Mouse (Mus musculus) MEL (cell line): ENCODE measurements at regions not wholly inside any gene's neighbourhood (a gene's known extent, or its start where the extent isn't known, plus 50 kb on each side); places are given as distances from the start of the nearest gene placed in this dataset.

Experiments
- DNase-seq: peaks from one replicate; pipeline ENCODE4 v3.0.0; 2011; ENCODE audit warnings: low read depth, low spot score
- H3K27ac ChIP-seq: 2 replicates; pipeline ENCODE4 v1.5.1; 2012; ENCODE audit warnings: low read depth, mild to moderate bottlenecking, control low read depth, low read length, moderate library complexity; ENCODE audit not compliant: control insufficient read depth
- H3K27me3 ChIP-seq, 2 experiments: fragments of 150-350 bp in 1 of 2; sonication (generic) in 1 of 2; 2 replicates each; pipeline ENCODE4 v1.6.1; 2012; ENCODE audit warnings: low read length in 2 of 2, mild to moderate bottlenecking in 2 of 2, improper control_type of control experiment in 1 of 2, moderate library complexity in 1 of 2; ENCODE audit not compliant: insufficient read depth in 2 of 2, control insufficient read depth in 1 of 2
- H3K36me3 ChIP-seq, 2 experiments: 2 replicates each; pipeline ENCODE4 v1.6.1; 2012 to 2014; ENCODE audit warnings: low read length in 2 of 2, improper control_type of control experiment in 1 of 2, inconsistent platforms in 1 of 2, mild to moderate bottlenecking in 1 of 2; ENCODE audit not compliant: insufficient read depth in 2 of 2, control insufficient read depth in 1 of 2
- H3K4me1 ChIP-seq, 2 experiments: fragments of 150-350 bp in 1 of 2; sonication (generic) in 1 of 2; 2 replicates each; pipeline ENCODE4 v1.6.1; 2012; ENCODE audit warnings: low read length in 2 of 2, improper control_type of control experiment in 1 of 2, mild to moderate bottlenecking in 1 of 2; ENCODE audit not compliant: insufficient read depth in 2 of 2, control insufficient read depth in 1 of 2
- H3K4me3 ChIP-seq, 2 experiments: fragments of 150-350 bp in 1 of 2; sonication (generic) in 1 of 2; 2 replicates each; pipeline ENCODE4 v1.5.1; 2012; ENCODE audit warnings: low read depth in 2 of 2, low read length in 2 of 2, mild to moderate bottlenecking in 2 of 2, moderate library complexity in 2 of 2, control low read depth in 1 of 2, improper control_type of control experiment in 1 of 2; ENCODE audit not compliant: control insufficient read depth in 1 of 2, insufficient read depth in 1 of 2
- H3K79me2 ChIP-seq: 2 replicates; pipeline ENCODE4 v1.6.1; 2012; ENCODE audit warnings: mild to moderate bottlenecking, low read length, moderate library complexity; ENCODE audit not compliant: control insufficient read depth, poor library complexity, insufficient read depth
- H3K9ac ChIP-seq: 2 replicates; pipeline ENCODE4 v1.6.1; 2012; ENCODE audit warnings: low read depth, mild to moderate bottlenecking, control low read depth, low read length, moderate library complexity; ENCODE audit not compliant: control insufficient read depth, poor library complexity, severe bottlenecking
- H3K9me3 ChIP-seq: fragments of 150-350 bp; sonication (generic); replicated peaks from 2 replicates; pipeline ENCODE4 v1.6.1; 2012; ENCODE audit warnings: mild to moderate bottlenecking, low read length, improper control_type of control experiment, moderate library complexity; ENCODE audit not compliant: insufficient read depth
- CHD1 ChIP-seq: IDR thresholded peaks from 2 replicates; pipeline ENCODE4 v1.6.1; 2012; ENCODE audit warnings: low read depth, mild to moderate bottlenecking, inconsistent platforms, low read length, improper control_type of control experiment
- CHD2 ChIP-seq: IDR thresholded peaks from 2 replicates; pipeline ENCODE4 v1.6.1; 2011; ENCODE audit warnings: low read length, improper control_type of control experiment
- CTCF ChIP-seq, 3 experiments: IDR thresholded peaks in 2 of 3; conservative IDR thresholded peaks in 1 of 3; 2 replicates each; pipeline ENCODE4 v1.5.1; 2011 to 2012; ENCODE audit warnings: low read length in 3 of 3, low read depth in 2 of 3, mild to moderate bottlenecking in 2 of 3, improper control_type of control experiment in 1 of 3, inconsistent platforms in 1 of 3, mixed read lengths in 1 of 3, moderate library complexity in 1 of 3; ENCODE audit not compliant: control insufficient read depth in 1 of 3, insufficient read depth in 1 of 3, poor library complexity in 1 of 3, severe bottlenecking in 1 of 3
- E2F4 ChIP-seq: IDR thresholded peaks from 2 replicates; pipeline ENCODE4 v1.6.1; 2011; ENCODE audit warnings: low read depth, low read length, improper control_type of control experiment, borderline replicate concordance
- ELF1 ChIP-seq: IDR thresholded peaks from 2 replicates; pipeline ENCODE4 v1.6.1; 2014; ENCODE audit warnings: low read depth, mild to moderate bottlenecking, inconsistent platforms, low read length, improper control_type of control experiment, moderate library complexity
- ETS1 ChIP-seq: IDR thresholded peaks from 2 replicates; pipeline ENCODE4 v1.6.1; 2012; ENCODE audit warnings: low read depth, mild to moderate bottlenecking, inconsistent platforms, low read length, improper control_type of control experiment, moderate library complexity
- GABPA ChIP-seq: IDR thresholded peaks from 2 replicates; pipeline ENCODE4 v1.6.1; 2012; ENCODE audit warnings: low read depth, mild to moderate bottlenecking, inconsistent platforms, low read length, improper control_type of control experiment, moderate library complexity
- JUND ChIP-seq: IDR thresholded peaks from 2 replicates; pipeline ENCODE4 v1.6.1; 2011; ENCODE audit warnings: low read depth, mild to moderate bottlenecking, improper control_type of control experiment, low read length
- MAX ChIP-seq: IDR thresholded peaks from 2 replicates; pipeline ENCODE4 v1.6.1; 2011; ENCODE audit warnings: low read length, improper control_type of control experiment
- MAZ ChIP-seq: IDR thresholded peaks from 2 replicates; pipeline ENCODE4 v1.6.1; 2012; ENCODE audit warnings: low read depth, mild to moderate bottlenecking, inconsistent platforms, low read length, improper control_type of control experiment
- MYB ChIP-seq: IDR thresholded peaks from 2 replicates; pipeline ENCODE4 v1.6.1; 2011; ENCODE audit warnings: mild to moderate bottlenecking, low read depth, low read length, improper control_type of control experiment
- POLR2A ChIP-seq, 2 experiments: IDR thresholded peaks; 2 replicates each; pipeline ENCODE4 v1.6.1; 2011 to 2012; ENCODE audit warnings: low read length in 2 of 2, mild to moderate bottlenecking in 2 of 2, control low read depth in 1 of 2, improper control_type of control experiment in 1 of 2, low read depth in 1 of 2, moderate library complexity in 1 of 2; ENCODE audit not compliant: control insufficient read depth in 1 of 2, insufficient read depth in 1 of 2, poor library complexity in 1 of 2
- RAD21 ChIP-seq: IDR thresholded peaks from 2 replicates; pipeline ENCODE4 v1.6.1; 2011; ENCODE audit warnings: mild to moderate bottlenecking, low read depth, low read length, improper control_type of control experiment
- RCOR1 ChIP-seq: IDR thresholded peaks from 2 replicates; pipeline ENCODE4 v1.6.1; 2012; ENCODE audit warnings: low read depth, mild to moderate bottlenecking, inconsistent platforms, low read length, improper control_type of control experiment
- SIN3A ChIP-seq: IDR thresholded peaks from 2 replicates; pipeline ENCODE4 v1.6.1; 2012; ENCODE audit warnings: low read length, improper control_type of control experiment, inconsistent platforms
- TBP ChIP-seq: IDR thresholded peaks from 2 replicates; pipeline ENCODE4 v1.8.0; 2011; ENCODE audit warnings: low read depth, low read length, improper control_type of control experiment
- USF1 ChIP-seq: IDR thresholded peaks from 2 replicates; pipeline ENCODE4 v1.6.1; 2014; ENCODE audit warnings: low read depth, mild to moderate bottlenecking, inconsistent platforms, low read length, improper control_type of control experiment, moderate library complexity
- USF2 ChIP-seq, 2 experiments: IDR thresholded peaks; 2 replicates each; pipeline ENCODE4 v1.6.1; 2011 to 2012; ENCODE audit warnings: improper control_type of control experiment in 2 of 2, low read length in 2 of 2, borderline replicate concordance in 1 of 2, inconsistent platforms in 1 of 2, low read depth in 1 of 2, mild to moderate bottlenecking in 1 of 2; ENCODE audit not compliant: insufficient read depth in 1 of 2
- ZKSCAN1 ChIP-seq: IDR thresholded peaks from 2 replicates; pipeline ENCODE4 v1.6.1; 2012; ENCODE audit warnings: low read depth, mild to moderate bottlenecking, inconsistent platforms, low read length, improper control_type of control experiment, moderate library complexity
- ZMIZ1 ChIP-seq: IDR thresholded peaks from 2 replicates; pipeline ENCODE4 v1.6.1; 2012; ENCODE audit warnings: low read depth, mild to moderate bottlenecking, inconsistent platforms, low read length, improper control_type of control experiment, moderate library complexity
- ZNF384 ChIP-seq: IDR thresholded peaks from 2 replicates; pipeline ENCODE4 v1.6.1; 2012; ENCODE audit warnings: low read depth, mild to moderate bottlenecking, inconsistent platforms, low read length, improper control_type of control experiment

DNA sequence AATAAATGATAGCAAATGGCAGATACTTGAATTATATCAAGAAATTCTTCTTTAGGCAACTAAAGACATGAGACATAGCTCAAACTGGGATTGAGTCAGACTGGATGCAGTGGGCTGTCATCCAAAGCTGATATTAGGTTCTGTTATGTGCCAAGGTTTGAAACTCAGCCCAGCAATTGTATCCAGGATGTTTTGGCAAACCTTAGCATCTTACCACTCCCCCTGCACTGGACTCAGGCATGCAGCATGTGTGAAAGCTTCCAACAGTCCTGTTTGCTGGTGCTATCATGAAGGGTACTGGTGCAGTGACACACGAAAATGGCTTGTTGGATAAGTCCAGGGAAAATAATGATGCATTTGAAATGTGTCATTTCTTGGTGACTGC is 282.9 kb upstream of the Meis2 start:
- TF ChIP-seq CHD1 (no peak), MYB (no peak), POLR2A (IDR thresholded peaks at IDR 0.05; ENCODE audit: control insufficient read depth in 1 of 2, insufficient read depth in 1 of 2, low read depth in 1 of 2, low read length in 2 of 2, poor library complexity in 1 of 2) (no peak), MAZ (no peak), ZNF384 (no peak)
- no peaks in the 10 kb centered on the region for H3K79me2 ChIP-seq

DNA sequence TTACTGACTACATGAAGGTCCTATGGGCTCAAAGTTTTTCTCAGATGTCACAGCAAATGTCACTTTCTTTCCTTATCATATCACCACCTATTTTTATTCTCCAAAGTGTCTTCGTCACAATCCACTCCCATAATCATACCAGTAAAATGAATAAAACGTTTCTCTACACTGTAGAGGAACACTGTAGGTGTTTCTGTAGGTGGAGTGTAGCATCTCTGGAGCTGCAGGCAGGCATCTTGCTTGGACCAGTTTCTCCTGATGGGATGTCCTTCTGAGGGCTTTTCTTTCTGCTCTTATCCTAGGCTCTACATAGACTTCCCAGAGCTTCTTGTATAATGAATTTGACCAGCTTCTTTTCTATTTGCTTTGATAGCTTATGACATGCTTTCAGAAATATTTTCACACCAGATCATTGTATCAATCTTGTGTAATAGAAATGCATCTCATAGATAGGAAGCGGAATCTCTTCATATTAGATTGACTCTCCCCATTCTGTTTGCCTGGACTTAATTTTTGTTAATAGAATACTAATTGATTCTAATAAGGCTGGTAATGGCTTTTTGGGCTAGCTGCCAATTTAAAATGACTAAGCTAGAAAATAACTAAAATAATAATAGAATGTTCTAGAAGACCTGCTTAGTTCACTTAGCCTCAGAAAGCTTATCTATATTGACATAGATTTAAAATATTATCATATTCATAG is 282.3 kb upstream of the Meis2 start:
- no peaks in the 10 kb centered on the region for H3K27me3 ChIP-seq
- no peak for TF ChIP-seq USF1
- TF ChIP-seq TBP: no peak
- no peak for TF ChIP-seq ZKSCAN1
- H3K9me3 ChIP-seq: no peaks in the 10 kb centered on the region
- H3K79me2 ChIP-seq: no peaks in the 10 kb centered on the region
- no peaks in the 10 kb centered on the region for H3K36me3 ChIP-seq
- H3K9ac ChIP-seq: no peak overlapping the region
- H3K4me3 ChIP-seq: no peak overlapping the region
- DNase-seq: no peak
- no peak overlapping the region for H3K27ac ChIP-seq
- no peaks in the 10 kb centered on the region for H3K4me1 ChIP-seq

More for the DNA sequence above, 282.9 kb upstream of the Meis2 start:
- Histone ChIP-seq H3K9me3 (no peaks in the 10 kb centered on the region), H3K9ac (no peak overlapping the region), H3K4me1 (no peaks in the 10 kb centered on the region), H3K4me3 (no peak overlapping the region), H3K27me3 (no peaks in the 10 kb centered on the region), H3K27ac (no peak overlapping the region), H3K36me3 (no peaks in the 10 kb centered on the region)
- DNase-seq: no peak

DNA sequence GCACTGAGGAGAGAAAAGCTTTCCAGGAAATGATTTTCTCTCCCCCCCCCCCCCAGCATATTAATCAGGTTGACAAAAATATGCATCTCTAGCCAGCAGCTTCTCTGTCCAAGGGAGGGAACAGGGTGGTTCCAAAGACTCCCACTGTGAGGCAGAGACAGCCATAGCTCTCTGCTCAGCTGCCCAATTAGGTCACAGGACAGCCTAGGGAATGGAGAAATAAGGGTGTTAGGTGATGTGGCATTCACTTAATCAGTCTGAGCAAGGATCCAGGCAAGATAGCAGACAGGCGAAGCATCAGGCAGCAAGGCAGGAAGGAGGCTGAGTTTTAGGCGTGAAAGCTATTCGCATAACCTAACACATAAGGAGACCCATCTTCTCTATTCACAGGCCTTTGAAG is 266.2 kb upstream of the Meis2 start:
- no peak overlapping the region for H3K4me3 ChIP-seq
- no peaks in the 10 kb centered on the region for H3K4me1 ChIP-seq
- H3K36me3 ChIP-seq: no peaks in the 10 kb centered on the region
- no peak overlapping the region for H3K27ac ChIP-seq
- no peaks in the 10 kb centered on the region for H3K27me3 ChIP-seq
- no peak overlapping the region for H3K9ac ChIP-seq
- TF ChIP-seq RCOR1 (no peak), CHD2 (no peak), SIN3A (no peak), GABPA (no peak), USF2 (IDR thresholded peaks at IDR 0.05; ENCODE audit: borderline replicate concordance in 1 of 2, insufficient read depth in 1 of 2, low read depth in 1 of 2, low read length in 2 of 2) (no peak), JUND (no peak), CTCF (IDR thresholded peaks at IDR 0.05 in 2 of 3, conservative IDR thresholded peaks at IDR 0.05 in 1 of 3; ENCODE audit: control insufficient read depth in 1 of 3, insufficient read depth in 1 of 3, low read depth in 2 of 3, low read length in 3 of 3, poor library complexity in 1 of 3, severe bottlenecking in 1 of 3) (no peak), E2F4 (no peak), ETS1 (no peak), MAX (no peak), ELF1 (no peak), ZMIZ1 (no peak), RAD21 (no peak)
- H3K9me3 ChIP-seq: no peaks in the 10 kb centered on the region
- no peaks in the 10 kb centered on the region for H3K79me2 ChIP-seq
- no peak for DNase-seq
